Mouse (Mus musculus) left cerebral cortex, postnatal 25 days (tissue): ENCODE results near the gene Tubb3. TPM values are rescaled to one million over a fixed set of nuclear protein-coding genes. Genes with fewer than 3 reads are reported as not detected.

Experiments
- DNase-seq, 2 experiments: peaks; one replicate each; pipeline ENCODE4 v3.0.0; 2022; ENCODE audit warnings: low spot score in 2 of 2, mixed read lengths in 1 of 2
- intact Hi-C: fragments of 180-260 bp; cut with DNase I; formaldehyde crosslinking; loops from one replicate; pipeline ENCODE4 v1.15.1; 2025
- total RNA-seq, 2 experiments: library from RNA; stranded (reverse); gene quantifications; 2 replicates each; pipeline ENCODE4 v1.2.3; 2021

Gene Tubb3
- total RNA-seq, 2 experiments from 2014 or later = 447 to 452 TPM

DNA sequence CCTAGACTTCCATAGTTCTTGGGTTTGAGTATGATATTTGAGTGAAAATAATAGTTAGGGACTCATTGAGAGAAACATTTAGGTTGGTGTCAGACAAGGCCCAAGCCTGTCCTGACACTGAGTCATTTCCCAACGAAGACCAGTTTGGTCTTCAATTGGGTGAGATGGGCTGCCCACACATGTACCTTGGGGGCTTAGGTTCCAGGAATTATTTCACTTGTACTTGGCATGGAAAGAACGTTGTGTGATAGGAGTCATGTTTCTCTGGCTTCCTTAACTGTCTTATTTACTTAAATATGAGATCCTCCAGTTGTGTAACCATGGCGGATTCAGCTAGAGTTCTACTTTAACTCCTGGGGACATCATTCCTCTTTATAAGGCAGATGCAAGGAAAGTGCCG lies 52.4 kb downstream of the Tubb3 start:
- no peak for DNase-seq
- intact Hi-C loops = no loop called here

DNA sequence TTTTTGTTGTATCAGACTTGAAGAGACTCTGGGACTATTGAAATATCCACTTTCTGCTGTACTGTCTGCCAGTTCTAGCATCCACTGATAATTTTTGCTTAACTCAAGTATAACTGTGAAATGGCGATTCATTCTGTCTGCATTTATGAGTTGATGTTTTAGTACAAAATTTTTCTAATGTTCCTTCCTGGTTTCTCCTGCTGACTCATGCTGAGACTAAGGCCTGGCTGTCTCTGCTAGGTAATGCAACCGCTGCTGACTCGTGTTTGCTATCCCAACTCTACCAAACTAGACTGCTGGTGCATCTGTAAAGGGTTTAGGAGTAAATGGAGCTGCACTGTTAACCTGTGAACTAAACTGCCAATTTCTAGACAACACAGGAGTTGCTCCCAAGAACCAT lies 56.3 kb downstream of the Tubb3 start:
- intact Hi-C loops = no loop called here
- no peak for DNase-seq

Other genes starting within 250 kb of the Tubb3 start
- not detected for gene Dpep1, start 225.2 kb upstream of the Tubb3 start, total RNA-seq
- gene Chmp1a, start 198.7 kb upstream of the Tubb3 start, total RNA-seq = 10 to 100 TPM; 89.9 to 92.8 TPM
- gene Spata33, start 198.6 kb upstream of the Tubb3 start, total RNA-seq = 1 to 10 TPM; 7.3 to 8.5 TPM
- 10 to 100 TPM; 83.4 to 88.0 TPM for gene Cdk10, start 186.6 kb upstream of the Tubb3 start, total RNA-seq
- gene Spata2l, start 175.2 kb upstream of the Tubb3 start, total RNA-seq = 100 to 1,000 TPM; 106 to 107 TPM
- 10 to 100 TPM; 20.6 to 23.0 TPM for gene Zfp276, start 157.2 kb upstream of the Tubb3 start, total RNA-seq
- 10 to 100 TPM; 55.2 to 61.5 TPM for gene Vps9d1, start 157.1 kb upstream of the Tubb3 start, total RNA-seq
- gene Fanca, start 92.8 kb upstream of the Tubb3 start, total RNA-seq = 1 to 10 TPM; 3.2 to 3.4 TPM
- gene Spire2, start 78.7 kb upstream of the Tubb3 start, total RNA-seq = 10 to 100 TPM; 16.0 to 16.5 TPM
- gene Tcf25, start 37.7 kb upstream of the Tubb3 start, total RNA-seq = 100 to 1,000 TPM; 568 to 614 TPM
- under 1 TPM in 1 of 2 experiments, not detected in 1; 0.09 TPM for gene Mc1r, start 4.3 kb upstream of the Tubb3 start, total RNA-seq
- gene Def8, start 12.1 kb downstream of the Tubb3 start, total RNA-seq = 10 to 100 TPM; 67.6 to 68.8 TPM
- gene Afg3l1, start 66.5 kb downstream of the Tubb3 start, total RNA-seq = 10 to 100 TPM; 33.4 to 34.0 TPM
- 10 to 100 TPM; 13.2 to 15.8 TPM for gene Dbndd1, start 104.0 kb downstream of the Tubb3 start, total RNA-seq
- 10 to 100 TPM; 26.8 to 27.1 TPM for gene Gas8, start 107.4 kb downstream of the Tubb3 start, total RNA-seq
- gene Rhou, start 242.5 kb downstream of the Tubb3 start, total RNA-seq = 10 to 100 TPM; 40.3 to 40.9 TPM